Mouse (Mus musculus) liver, embryonic 14.5 days (tissue): ENCODE results near the gene Smg6.

Experiments
- CTCF ChIP-seq: IDR thresholded peaks from 2 replicates; pipeline ENCODE4 v1.5.1; 2016; ENCODE audit warnings: antibody characterized with exemption, low read depth, control low read depth
- EP300 ChIP-seq: IDR thresholded peaks from 2 replicates; pipeline ENCODE4 v1.6.1; 2016; ENCODE audit warnings: antibody characterized with exemption, low read depth

- TF ChIP-seq CTCF (no peak), EP300 (no peak)
Measured at GRCm38 (mm10) chr11:75167643-75168589, 242.3 kb downstream of the Smg6 start.
